Mouse (Mus musculus) frontal cortex, postnatal 14 days (tissue): ENCODE data around the gene Ino80.
"Not testable (repeated sequence)": the region's sequence is repeated elsewhere in the genome, so short reads cannot be mapped to it uniquely, and the experiment has no call there.

ENCODE experiments used
- DNase-seq, 2 experiments: peaks; one replicate each; pipeline ENCODE4 v3.0.0; 2022; ENCODE audit warnings: low spot score in 2 of 2

The Ino80 gene

GRCm38 (mm10) chr2:119477571-119478396 lies at the start of gene Ino80:
Ino80 (minus strand) TSS chr2:119477687.
- DNase-seq = peak; percentile 97 to 98

GRCm38 (mm10) chr2:119525422-119525821 lies 47.9 kb upstream of the Ino80 start:
- DNase-seq = no peak

GRCm38 (mm10) chr2:119523836-119524235 lies 46.3 kb upstream of the Ino80 start:
- no peak for DNase-seq

- DNase-seq = peak in 1 of 2 experiments; percentile 11
These were observed 43.1 kb upstream of the Ino80 start for GRCm38 (mm10) chr2:119520550-119520949.

GRCm38 (mm10) chr2:119516811-119517210 lies 39.3 kb upstream of the Ino80 start:
- DNase-seq = no peak

- DNase-seq = no peak
These were observed 36.6 kb upstream of the Ino80 start for GRCm38 (mm10) chr2:119514026-119514522.

- DNase-seq = no peak
These were observed 34.8 kb upstream of the Ino80 start for GRCm38 (mm10) chr2:119512292-119512691.

GRCm38 (mm10) chr2:119510856-119511255 lies 33.4 kb upstream of the Ino80 start:
- DNase-seq = no peak

GRCm38 (mm10) chr2:119508518-119508917 lies 31.0 kb upstream of the Ino80 start:
- not testable (repeated sequence) for DNase-seq

GRCm38 (mm10) chr2:119507108-119507507 lies 29.6 kb upstream of the Ino80 start:
- no peak for DNase-seq

- no peak for DNase-seq
These were observed 23.6 kb upstream of the Ino80 start for GRCm38 (mm10) chr2:119500965-119501652.

GRCm38 (mm10) chr2:119498859-119499258 lies 21.4 kb upstream of the Ino80 start:
- no peak for DNase-seq

GRCm38 (mm10) chr2:119496082-119496481 lies 18.6 kb upstream of the Ino80 start:
- no peak for DNase-seq

- no peak for DNase-seq
These were observed 14.5 kb upstream of the Ino80 start for GRCm38 (mm10) chr2:119491953-119492352.

- DNase-seq = no peak
These were observed 9.0 kb upstream of the Ino80 start for GRCm38 (mm10) chr2:119486488-119486887.

- DNase-seq = no peak
These were observed 4.8 kb upstream of the Ino80 start for GRCm38 (mm10) chr2:119482307-119482706.

- no peak for DNase-seq
These were observed 886 bp upstream of the Ino80 start for GRCm38 (mm10) chr2:119478397-119478749.

GRCm38 (mm10) chr2:119476621-119477391 lies 681 bp downstream of the Ino80 start:
- peak; percentile 50 to 66 for DNase-seq

- DNase-seq = no peak
These were observed 1.3 kb downstream of the Ino80 start for GRCm38 (mm10) chr2:119476166-119476565.

GRCm38 (mm10) chr2:119463945-119464344 lies 13.5 kb downstream of the Ino80 start:
- no peak for DNase-seq

- DNase-seq = no peak
These were observed 14.2 kb downstream of the Ino80 start for GRCm38 (mm10) chr2:119463114-119463775.

GRCm38 (mm10) chr2:119461028-119461427 lies 16.5 kb downstream of the Ino80 start:
- DNase-seq = no peak
